Mouse (Mus musculus) E14TG2a.4 (cell line): ENCODE results near the gene Rfx3.

Experiments
- CTCF ChIP-seq: conservative IDR thresholded peaks from 2 replicates; pipeline ENCODE4 v1.5.1; 2014; ENCODE audit warnings: low read length
- NANOG ChIP-seq: IDR thresholded peaks from 2 replicates; pipeline ENCODE4 v1.6.1; 2014; ENCODE audit warnings: borderline replicate concordance, low read length, mixed read lengths

GRCm38 (mm10) chr19:27916446-27916845 is 94.5 kb downstream of the Rfx3 start:
- TF ChIP-seq NANOG: no peak
- no peak for TF ChIP-seq CTCF
